Mouse (Mus musculus) NIH3T3 (cell line): ENCODE results near the gene Ttc36.

Experiments used
- DNase-seq: peaks from one replicate; pipeline ENCODE4 v3.0.0-alpha.2; 2012; ENCODE audit warnings: low read depth

The Ttc36 gene

GRCm38 (mm10) chr9:44802808-44803450, at the start of gene Ttc36:
Gene Ttc36, minus strand, starts transcription at chr9:44803072.
- peak; percentile 11 for DNase-seq

GRCm38 (mm10) chr9:44847446-44847845, 44.6 kb upstream of the Ttc36 start:
- DNase-seq = no peak

- peak; percentile 29 for DNase-seq
Measured at GRCm38 (mm10) chr9:44841241-44841640, 38.4 kb upstream of the Ttc36 start.

- peak; percentile 84 for DNase-seq
Measured at GRCm38 (mm10) chr9:44836439-44836838, 33.6 kb upstream of the Ttc36 start.

GRCm38 (mm10) chr9:44832356-44832755, 29.5 kb upstream of the Ttc36 start:
- DNase-seq = peak; percentile 37

GRCm38 (mm10) chr9:44830506-44830905, 27.6 kb upstream of the Ttc36 start:
- no peak for DNase-seq

GRCm38 (mm10) chr9:44828944-44829343, 26.1 kb upstream of the Ttc36 start:
- DNase-seq = no peak

GRCm38 (mm10) chr9:44826660-44827059, 23.8 kb upstream of the Ttc36 start:
- DNase-seq = peak; percentile 88

- DNase-seq = no peak
Measured at GRCm38 (mm10) chr9:44819920-44820827, 17.3 kb upstream of the Ttc36 start.

- DNase-seq = no peak
Measured at GRCm38 (mm10) chr9:44817522-44817921, 14.7 kb upstream of the Ttc36 start.

- DNase-seq = no peak
Measured at GRCm38 (mm10) chr9:44814179-44814578, 11.3 kb upstream of the Ttc36 start.

GRCm38 (mm10) chr9:44810316-44810715, 7.4 kb upstream of the Ttc36 start:
- DNase-seq = no peak

- no peak for DNase-seq
Measured at GRCm38 (mm10) chr9:44807778-44808177, 4.9 kb upstream of the Ttc36 start.

- DNase-seq = no peak
Measured at GRCm38 (mm10) chr9:44807141-44807540, 4.3 kb upstream of the Ttc36 start.

GRCm38 (mm10) chr9:44805536-44805935, 2.7 kb upstream of the Ttc36 start:
- no peak for DNase-seq

- DNase-seq = no peak
Measured at GRCm38 (mm10) chr9:44804678-44805077, 1.8 kb upstream of the Ttc36 start.

- peak; percentile 46 for DNase-seq
Measured at GRCm38 (mm10) chr9:44801669-44802068, 1.2 kb downstream of the Ttc36 start.

- no peak for DNase-seq
Measured at GRCm38 (mm10) chr9:44799958-44800324, 2.9 kb downstream of the Ttc36 start.

GRCm38 (mm10) chr9:44799102-44799957, 3.5 kb downstream of the Ttc36 start, which contains the start of gene Tmem25:
Gene Tmem25, minus strand, starts transcription at chr9:44799307.
- no peak for DNase-seq

GRCm38 (mm10) chr9:44798298-44798697, 4.6 kb downstream of the Ttc36 start:
- DNase-seq = no peak

- peak; percentile 58 for DNase-seq
Measured at GRCm38 (mm10) chr9:44792842-44793241, 10.0 kb downstream of the Ttc36 start.
